Mouse (Mus musculus): ENCODE measurements around the gene Wwc1.
"Not testable (repeated sequence)": the region's sequence is repeated elsewhere in the genome, so short reads cannot be mapped to it uniquely, and the experiment has no call there.

Wwc1 gene

GRCm38 (mm10) chr11:35837156-35838126, 142.9 kb downstream of the Wwc1 start:
- no peak for DNase-seq (ENCODE audit: low spot score in 2 of 2)

- DNase-seq (ENCODE audit: low spot score in 2 of 2): peak; percentile 95 to 96
These were observed 146.1 kb downstream of the Wwc1 start, which contains the start of gene Rars for GRCm38 (mm10) chr11:35834022-35834760. Rars (minus strand) TSS chr11:35834506.

GRCm38 (mm10) chr11:35833270-35833669, 147.1 kb downstream of the Wwc1 start:
- DNase-seq (ENCODE audit: low spot score in 2 of 2): no peak

- DNase-seq (ENCODE audit: low spot score in 2 of 2): no peak
These were observed 148.2 kb downstream of the Wwc1 start for GRCm38 (mm10) chr11:35832139-35832538.

- no peak for DNase-seq (ENCODE audit: low spot score in 2 of 2)
These were observed 152.6 kb downstream of the Wwc1 start for GRCm38 (mm10) chr11:35827714-35828113.

GRCm38 (mm10) chr11:35816316-35816715, 164.0 kb downstream of the Wwc1 start:
- DNase-seq (ENCODE audit: low spot score in 2 of 2): no peak

GRCm38 (mm10) chr11:35811458-35811857, 168.9 kb downstream of the Wwc1 start:
- DNase-seq (ENCODE audit: low spot score in 2 of 2): no peak

- DNase-seq (ENCODE audit: low spot score in 2 of 2): no peak
These were observed 179.0 kb downstream of the Wwc1 start for GRCm38 (mm10) chr11:35801332-35801731.

GRCm38 (mm10) chr11:35798874-35799273, 181.5 kb downstream of the Wwc1 start, which contains the start of gene Fbll1:
Fbll1 (minus strand) TSS chr11:35798884.
- DNase-seq (ENCODE audit: low spot score in 2 of 2): no peak

- no peak for DNase-seq (ENCODE audit: low spot score in 2 of 2)
These were observed 181.9 kb downstream of the Wwc1 start for GRCm38 (mm10) chr11:35798495-35798820.

- no peak for DNase-seq (ENCODE audit: low spot score in 2 of 2)
These were observed 182.4 kb downstream of the Wwc1 start for GRCm38 (mm10) chr11:35797751-35798494.

GRCm38 (mm10) chr11:35792800-35793199, 187.5 kb downstream of the Wwc1 start:
- not testable (repeated sequence) for DNase-seq (ENCODE audit: low spot score in 2 of 2)

GRCm38 (mm10) chr11:35788443-35788842, 191.9 kb downstream of the Wwc1 start:
- DNase-seq (ENCODE audit: low spot score in 2 of 2): no peak

All from natural killer cell, adult 2 months (primary cell).